Mouse (Mus musculus) urinary bladder, postnatal 36 days (tissue): ENCODE measurements around the gene Por.

Experiments
- DNase-seq, 2 experiments: peaks; one replicate each; pipeline ENCODE4 v3.0.0; 2022; ENCODE audit warnings: low spot score in 2 of 2, mixed read lengths in 1 of 2

The Por gene

GRCm38 (mm10) chr5:135726641-135727346 is 57.0 kb downstream of the Por start:
- no peak for DNase-seq

- no peak for DNase-seq
Measured at GRCm38 (mm10) chr5:135727871-135728270, 58.0 kb downstream of the Por start.

GRCm38 (mm10) chr5:135728361-135728760 is 58.5 kb downstream of the Por start:
- no peak for DNase-seq

- no peak for DNase-seq
Measured at GRCm38 (mm10) chr5:135729351-135729750, 59.5 kb downstream of the Por start.

GRCm38 (mm10) chr5:135730278-135730677 is 60.4 kb downstream of the Por start:
- DNase-seq = no peak

GRCm38 (mm10) chr5:135730916-135731315 is 61.1 kb downstream of the Por start:
- DNase-seq = no peak

GRCm38 (mm10) chr5:135731322-135731721 is 61.5 kb downstream of the Por start:
- no peak for DNase-seq

GRCm38 (mm10) chr5:135733071-135733470 is 63.2 kb downstream of the Por start:
- DNase-seq = no peak

GRCm38 (mm10) chr5:135734057-135734680 is 64.3 kb downstream of the Por start:
- DNase-seq = no peak

GRCm38 (mm10) chr5:135735741-135736140 is 65.9 kb downstream of the Por start:
- no peak for DNase-seq

GRCm38 (mm10) chr5:135736544-135736943 is 66.7 kb downstream of the Por start:
- no peak for DNase-seq

GRCm38 (mm10) chr5:135737154-135737553 is 67.3 kb downstream of the Por start:
- DNase-seq = no peak

- no peak for DNase-seq
Measured at GRCm38 (mm10) chr5:135738266-135738665, 68.4 kb downstream of the Por start.

GRCm38 (mm10) chr5:135742156-135742555 is 72.3 kb downstream of the Por start:
- no peak for DNase-seq

- DNase-seq = peak in 1 of 2 experiments; percentile 52
Measured at GRCm38 (mm10) chr5:135742941-135743740, 73.3 kb downstream of the Por start.

GRCm38 (mm10) chr5:135743741-135744609 is 74.1 kb downstream of the Por start, which contains the start of gene Tmem120a:
TSS of gene Tmem120a (minus strand) at chr5:135744448.
- DNase-seq = peak; percentile 95 to 97

- DNase-seq = no peak
Measured at GRCm38 (mm10) chr5:135744742-135745141, 74.9 kb downstream of the Por start.

GRCm38 (mm10) chr5:135751041-135751440 is 81.2 kb downstream of the Por start:
- no peak for DNase-seq

GRCm38 (mm10) chr5:135751595-135751994 is 81.8 kb downstream of the Por start:
- no peak for DNase-seq

GRCm38 (mm10) chr5:135761881-135762280 is 92.0 kb downstream of the Por start:
- peak in 1 of 2 experiments; percentile 48 for DNase-seq

GRCm38 (mm10) chr5:135763526-135763925 is 93.7 kb downstream of the Por start:
- DNase-seq = peak; percentile 51 to 65
